ENCODE assay signal across 11 mouse cellular contexts in the genomic region with DNA sequence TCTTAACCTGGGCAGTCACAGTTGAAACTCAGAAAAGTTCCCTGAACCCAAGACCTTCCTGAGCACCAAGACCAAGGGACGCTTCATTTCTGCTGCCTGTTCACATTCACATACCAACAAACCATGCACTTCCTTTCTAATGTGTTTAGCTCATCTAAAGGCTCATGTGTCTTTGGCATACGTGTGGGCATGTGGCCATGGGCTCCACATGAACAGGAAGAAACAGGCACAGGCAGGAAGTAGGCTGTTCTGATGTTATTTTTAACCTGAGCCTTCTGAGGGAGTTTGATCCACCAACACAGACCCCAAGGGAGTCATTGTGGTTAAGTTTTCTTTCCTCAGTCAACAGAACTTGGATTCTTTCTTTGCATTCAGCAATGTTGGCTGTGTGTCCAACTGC.
DNase-seq lines count a peak whose midpoint lies in the region; ATAC-seq lines count a peak whose summit lies in the region.
"Had no signal": no experiment of that assay in that cellular context is flagged by ENCODE, and none has a peak within 500 bp of the region (broad histone marks: within the 10 kb centered on the region; RNA-seq: fewer than 3 reads in every experiment).

No protein-coding gene starts in this region.

- DNase-seq in cerebellum, postnatal 14 days = peak; percentile 12 to 35
- DNase-seq in cerebellum, adult 11 months = no peak
- peak; percentile 20 for DNase-seq in lung, postnatal 25 days (ENCODE audit: low spot score)
- DNase-seq in lung, postnatal 14 days = no peak
- DNase-seq in thymus, postnatal 25 days = peak; percentile 66
- no peak for DNase-seq in right cerebral cortex, postnatal 25 days
- no peak for DNase-seq in adrenal gland, adult (ENCODE audit: inconsistent age in 2 of 2, low spot score in 1 of 2)
- DNase-seq: B cell, adult 2 months; lung, postnatal 10 days had no signal

- ATAC-seq in inflammation-experienced regulatory T-cells, adult 6 months = peak; percentile 93
- ATAC-seq: intestine, embryonic 15.5 days had no signal

Comparison
In these comparisons a context has a peak if more than half of its experiments do, and no peak if none do; other contexts are left out.
1. DNase-seq: peak in cerebellum, postnatal 14 days (2 of 2), lung, postnatal 25 days (single experiment) and thymus, postnatal 25 days (single experiment); none in cerebellum, adult 11 months (single experiment), lung, postnatal 14 days (single experiment), right cerebral cortex, postnatal 25 days (single experiment) and adrenal gland, adult (0 of 2).